Mouse (Mus musculus) heart, embryonic 11.5 days (tissue): ENCODE measurements around the gene Scpep1. TPM values are rescaled to one million over a fixed set of nuclear protein-coding genes. Genes with fewer than 3 reads are reported as not detected.
"Not testable (repeated sequence)": the region's sequence is repeated elsewhere in the genome, so short reads cannot be mapped to it uniquely, and the experiment has no call there.

ENCODE experiments used
- ATAC-seq: fragments of 200-750 bp; cut with Nextera tagmentation; replicated peaks from 2 replicates; pipeline ENCODE4 v1.8.0; 2017; ENCODE audit warnings: moderate library complexity; ENCODE audit not compliant: insufficient number of reproducible peaks, low FRiP score, low TSS enrichment
- H3K27ac ChIP-seq: fragments of 300-500 bp; sonication (generic); 2 replicates; pipeline ENCODE4 v1.5.1; 2014; ENCODE audit warnings: mild to moderate bottlenecking, low read depth, low read length
- H3K27me3 ChIP-seq: fragments of 300-500 bp; sonication (generic); 2 replicates; pipeline ENCODE4 v1.6.1; 2014; ENCODE audit warnings: mild to moderate bottlenecking, low read length, mixed read lengths; ENCODE audit not compliant: control insufficient read depth, insufficient read depth
- H3K36me3 ChIP-seq: fragments of 300-500 bp; sonication (generic); 2 replicates; pipeline ENCODE4 v1.6.1; 2014; ENCODE audit warnings: mild to moderate bottlenecking, low read length, moderate library complexity, mixed read lengths; ENCODE audit not compliant: control insufficient read depth, insufficient read depth
- H3K4me1 ChIP-seq: fragments of 300-500 bp; sonication (generic); 2 replicates; pipeline ENCODE4 v1.6.1; 2014; ENCODE audit warnings: low read length; ENCODE audit not compliant: control insufficient read depth, insufficient read depth
- H3K4me2 ChIP-seq: fragments of 300-500 bp; sonication (generic); 2 replicates; pipeline ENCODE4 v1.6.1; 2014; ENCODE audit warnings: mild to moderate bottlenecking, moderate library complexity
- H3K4me3 ChIP-seq: fragments of 300-500 bp; sonication (generic); 2 replicates; pipeline ENCODE4 v1.5.1; 2014; ENCODE audit warnings: low read depth, low read length
- H3K9ac ChIP-seq: fragments of 300-500 bp; sonication (generic); 2 replicates; pipeline ENCODE4 v1.6.1; 2014; ENCODE audit warnings: mild to moderate bottlenecking, low read depth, low read length, moderate library complexity
- H3K9me3 ChIP-seq: fragments of 300-500 bp; sonication (generic); replicated peaks from 2 replicates; pipeline ENCODE4 v1.6.1; 2016; ENCODE audit warnings: low read length; ENCODE audit not compliant: control insufficient read depth
- WGBS: fragments of 180-500 bp; shearing (Covaris S2); extraction: QIAGEN DNeasy Blood & Tissue Kit; methylation state at CpG from one replicate; pipeline ENCODE4 v1.1.7; 2014; ENCODE audit not compliant: insufficient replicate concordance; 5-methylcytosine and 5-hydroxymethylcytosine counted together
- polyA plus RNA-seq: library from polyadenylated mRNA; unstranded; fragments of >200 nt; fragmentation: Nextera tagmentation; extraction: Ambion mirVana; gene quantifications from 2 replicates; pipeline ENCODE4 v1.2.1, GENCODE M21; 2014

The Scpep1 gene
- polyA plus RNA-seq, 1 experiment from 2014 or later: 51.2 TPM

DNA sequence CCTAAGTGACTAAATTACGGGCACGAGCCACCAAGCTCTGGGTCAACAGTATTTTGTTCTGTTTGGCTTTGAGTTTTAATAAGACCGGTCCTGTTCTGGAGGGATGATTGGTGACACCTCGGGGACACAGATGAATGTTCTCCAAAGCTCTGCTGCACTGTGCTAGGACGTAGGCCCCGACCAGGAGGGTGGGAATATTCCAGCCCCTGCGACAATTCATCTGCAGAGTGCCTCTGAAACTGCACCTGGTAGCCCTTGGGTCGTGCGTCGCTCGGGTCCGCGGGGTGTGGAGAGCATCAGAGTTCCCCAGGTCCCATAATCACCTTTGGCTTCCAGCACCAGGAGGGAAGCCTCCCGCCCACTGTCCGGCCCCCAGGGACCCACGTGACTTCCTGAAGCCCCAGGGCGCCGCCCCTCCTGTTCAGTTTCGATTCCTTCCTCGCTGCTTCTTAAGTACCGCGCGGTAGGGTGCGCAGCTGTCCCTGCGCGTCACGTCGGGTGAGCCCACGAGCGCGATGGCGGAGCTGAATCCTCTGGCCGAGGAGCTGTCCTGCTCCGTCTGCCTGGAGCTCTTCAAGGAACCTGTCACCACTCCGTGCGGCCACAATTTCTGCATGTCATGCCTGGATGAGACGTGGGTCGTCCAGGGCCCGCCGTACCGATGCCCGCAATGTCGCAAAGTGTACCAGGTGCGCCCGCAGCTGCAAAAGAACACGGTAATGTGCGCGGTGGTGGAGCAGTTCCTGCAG, 43.9 kb upstream of the Scpep1 start, which contains the start of gene Trim25:
Trim25 (plus strand) TSS at position 403 of the 749 bp plus-strand sequence.
- 2% methylated on average over 48 of the region's 48 CpGs for WGBS
- no peaks in the 10 kb centered on the region for H3K36me3 ChIP-seq

DNA sequence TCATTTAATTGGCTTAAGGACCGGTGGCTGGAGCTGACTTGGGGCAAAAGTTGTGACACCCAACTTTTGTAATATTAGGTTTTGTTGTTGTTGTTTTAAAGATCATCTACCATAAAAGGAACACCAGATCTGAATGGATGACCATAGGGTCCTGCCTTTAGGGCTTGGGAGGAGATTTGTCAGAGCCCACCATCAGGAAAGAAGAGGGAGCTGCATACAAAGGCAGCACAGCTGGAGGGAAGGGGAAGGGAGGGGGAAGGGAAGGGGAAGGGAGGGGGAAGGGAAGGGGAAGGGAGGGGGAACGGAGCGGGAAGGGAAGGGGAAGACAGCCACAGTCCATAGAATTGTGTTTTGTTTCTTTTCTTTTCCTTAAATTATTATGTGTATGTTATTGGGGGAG, 43.1 kb upstream of the Scpep1 start:
- H3K9ac ChIP-seq: no peak overlapping the region
- no peak for ATAC-seq
- H3K27me3 ChIP-seq: no peaks in the 10 kb centered on the region
- 13% methylated on average over 3 of the region's 3 CpGs for WGBS
- H3K4me1 ChIP-seq: peaks cover 14% of the 10 kb centered on the region
- H3K9me3 ChIP-seq: no peaks in the 10 kb centered on the region
- H3K36me3 ChIP-seq: no peaks in the 10 kb centered on the region
- no peak overlapping the region for H3K27ac ChIP-seq
- no peak overlapping the region for H3K4me3 ChIP-seq
- H3K4me2 ChIP-seq: peak overlapping the region; percentile 88

More for the DNA sequence above, 43.9 kb upstream of the Scpep1 start, which contains the start of gene Trim25:
- Histone ChIP-seq H3K27ac (peak within 1 kb of the TSS; percentile 73), H3K9ac (peak within 1 kb of the TSS; percentile 84), H3K27me3 (no peaks in the 10 kb centered on the region), H3K4me2 (peak within 1 kb of the TSS; percentile 88), H3K9me3 (no peaks in the 10 kb centered on the region), H3K4me3 (peak within 1 kb of the TSS; percentile 82), H3K4me1 (peaks cover 15% of the 10 kb centered on the region)
- ATAC-seq: peak; percentile 89

DNA sequence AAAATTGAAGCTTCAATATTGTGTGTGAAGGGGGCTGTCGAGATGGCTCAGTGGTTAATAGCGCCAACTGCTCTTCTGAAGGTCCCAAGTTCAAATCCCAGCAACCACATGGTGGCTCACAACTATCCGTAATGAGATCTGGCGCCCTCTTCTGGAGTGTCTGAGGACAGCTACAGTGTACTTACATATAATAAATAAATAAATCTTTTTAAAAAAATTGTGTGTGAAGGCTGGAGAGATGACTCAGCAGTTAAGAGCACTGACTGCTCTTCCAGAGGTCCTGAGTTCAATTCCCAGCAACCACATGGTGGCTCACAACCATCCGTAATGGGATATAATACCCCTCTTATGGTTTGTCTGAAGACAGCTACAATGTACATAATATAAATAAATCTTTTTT, 42.1 kb upstream of the Scpep1 start:
- H3K27ac ChIP-seq, H3K4me1 ChIP-seq, H3K4me3 ChIP-seq, H3K9me3 ChIP-seq, H3K27me3 ChIP-seq, H3K4me2 ChIP-seq, ATAC-seq, H3K9ac ChIP-seq, H3K36me3 ChIP-seq: not testable (repeated sequence)
- 81% methylated on average over 5 of the region's 5 CpGs for WGBS

DNA sequence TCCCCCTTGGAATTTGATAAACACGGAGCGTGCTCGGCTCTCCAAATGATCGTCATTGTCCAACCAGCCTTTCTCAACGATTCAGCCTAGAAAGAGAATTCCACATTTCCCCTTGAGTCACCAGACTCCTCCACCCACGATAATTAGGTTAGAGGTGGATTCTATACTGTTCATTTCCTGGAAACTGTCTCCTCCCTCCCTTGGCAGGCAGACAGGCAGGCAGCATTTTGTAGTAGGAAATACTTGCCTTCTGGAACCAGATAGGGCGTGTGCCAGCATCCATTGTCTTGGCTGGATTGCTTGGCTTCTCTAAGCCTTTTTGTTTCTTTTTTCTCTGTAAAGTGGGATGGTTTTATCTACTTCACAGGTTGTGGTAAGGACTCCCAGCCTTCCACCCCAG, 41.2 kb upstream of the Scpep1 start:
- 66% methylated on average over 7 of the region's 7 CpGs for WGBS
- H3K4me2 ChIP-seq: no peak overlapping the region
- H3K4me1 ChIP-seq: peaks cover 9% of the 10 kb centered on the region
- H3K9ac ChIP-seq: no peak overlapping the region
- no peaks in the 10 kb centered on the region for H3K27me3 ChIP-seq
- no peaks in the 10 kb centered on the region for H3K9me3 ChIP-seq
- no peak for ATAC-seq
- no peak overlapping the region for H3K4me3 ChIP-seq
- H3K27ac ChIP-seq: peak overlapping the region; percentile 32; the same call in 1 of the 2 replicates
- no peaks in the 10 kb centered on the region for H3K36me3 ChIP-seq

DNA sequence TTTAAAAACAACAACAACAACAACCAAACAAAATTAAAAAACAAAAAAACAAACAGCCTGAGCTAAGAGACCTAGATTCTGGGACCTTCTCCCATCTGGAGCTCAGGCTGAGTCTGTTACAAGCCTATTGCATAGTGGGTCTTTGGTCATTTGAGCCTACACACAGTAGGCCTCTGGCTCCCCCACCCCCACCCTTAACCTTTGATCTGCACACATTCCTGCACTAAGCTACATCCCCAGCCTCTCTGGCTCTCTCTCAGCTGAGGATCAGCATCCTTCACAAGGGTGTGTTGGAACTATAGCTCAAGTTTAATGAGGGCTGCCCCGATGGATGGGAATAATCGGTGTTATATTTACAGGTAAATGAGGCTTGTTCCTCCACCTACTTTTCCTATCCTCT, 40.4 kb upstream of the Scpep1 start:
- Histone ChIP-seq H3K4me3 (no peak overlapping the region), H3K27me3 (no peaks in the 10 kb centered on the region), H3K4me1 (peaks cover 9% of the 10 kb centered on the region), H3K36me3 (no peaks in the 10 kb centered on the region), H3K9ac (no peak overlapping the region), H3K4me2 (no peak overlapping the region), H3K27ac (no peak overlapping the region; the same call in 1 of the 2 replicates), H3K9me3 (no peaks in the 10 kb centered on the region)
- 85% methylated on average over 2 of the region's 2 CpGs for WGBS
- ATAC-seq: no peak

DNA sequence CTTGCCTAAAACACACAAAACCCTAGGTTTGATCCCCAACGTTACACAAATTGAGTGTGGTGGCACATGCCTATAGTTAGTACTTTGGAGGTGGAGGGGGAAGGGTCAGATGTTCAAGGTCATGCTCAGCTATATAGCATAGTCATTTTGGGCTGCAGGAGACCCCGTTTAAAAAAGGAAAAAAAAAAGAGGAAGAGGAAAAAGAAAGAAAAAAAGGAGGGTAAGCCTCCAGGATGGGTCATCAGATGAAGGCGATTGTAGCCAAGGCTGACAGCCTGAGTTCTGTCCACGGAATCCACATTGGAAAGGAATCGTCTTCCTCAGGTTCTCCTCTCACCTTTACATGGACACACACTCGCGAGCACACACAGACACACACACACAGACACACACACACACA, 39.2 kb upstream of the Scpep1 start:
- Histone ChIP-seq H3K4me2 (no peak overlapping the region), H3K4me1 (peaks cover 4% of the 10 kb centered on the region; the same call in 1 of the 2 replicates), H3K27me3 (no peaks in the 10 kb centered on the region), H3K9me3 (no peaks in the 10 kb centered on the region), H3K27ac (no peak overlapping the region), H3K9ac (no peak overlapping the region), H3K36me3 (no peaks in the 10 kb centered on the region), H3K4me3 (no peak overlapping the region)
- 73% methylated on average over 7 of the region's 7 CpGs for WGBS
- no peak for ATAC-seq

DNA sequence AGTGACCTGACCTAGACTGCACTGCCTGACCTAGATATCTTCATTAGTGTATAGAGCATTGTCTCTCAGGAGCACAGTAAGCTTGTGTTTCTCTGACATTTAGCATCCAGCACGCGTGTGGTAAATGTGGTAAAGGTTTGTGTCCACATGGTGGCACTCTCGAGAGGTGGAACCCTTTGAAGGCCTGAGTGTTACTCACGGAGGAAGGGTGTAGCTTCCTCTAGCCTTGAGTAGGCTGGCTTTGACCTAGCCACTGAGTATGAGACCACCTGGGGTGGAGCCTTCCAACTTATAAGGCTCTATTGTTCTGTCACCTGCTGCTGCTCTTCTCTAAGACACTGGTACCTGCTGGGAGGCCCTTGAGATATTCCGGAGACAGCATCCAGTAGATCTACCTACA, 38.4 kb upstream of the Scpep1 start:
- H3K4me3 ChIP-seq: no peak overlapping the region
- H3K4me1 ChIP-seq: peaks cover 4% of the 10 kb centered on the region; the same call in 1 of the 2 replicates
- no peak overlapping the region for H3K9ac ChIP-seq
- WGBS: 18% methylated on average over 5 of the region's 5 CpGs
- H3K27me3 ChIP-seq: no peaks in the 10 kb centered on the region
- H3K27ac ChIP-seq: no peak overlapping the region
- H3K9me3 ChIP-seq: no peaks in the 10 kb centered on the region
- no peaks in the 10 kb centered on the region for H3K36me3 ChIP-seq
- H3K4me2 ChIP-seq: no peak overlapping the region
- no peak for ATAC-seq

DNA sequence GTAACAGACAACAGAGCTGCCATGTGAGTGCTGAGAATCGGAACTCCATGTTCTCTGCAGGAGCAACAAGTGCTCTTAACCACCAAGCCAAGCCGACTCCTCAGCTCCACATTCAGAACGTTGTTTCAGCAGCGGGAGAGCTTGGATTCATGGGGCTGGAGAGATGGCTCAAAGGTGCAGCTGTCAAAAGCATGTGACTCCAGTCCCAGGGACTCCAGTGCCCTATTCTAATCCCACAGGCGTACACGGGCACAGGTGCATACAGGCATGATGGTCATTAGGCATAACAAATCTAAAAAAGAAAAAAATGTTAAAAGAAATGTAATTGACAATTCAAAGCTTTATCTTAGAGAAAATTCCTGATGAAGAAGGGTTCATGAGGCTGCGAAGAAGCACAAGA, 37.9 kb upstream of the Scpep1 start:
- no peaks in the 10 kb centered on the region for H3K9me3 ChIP-seq
- H3K4me2 ChIP-seq: no peak overlapping the region
- no peaks in the 10 kb centered on the region for H3K27me3 ChIP-seq
- H3K4me1 ChIP-seq: peaks cover 4% of the 10 kb centered on the region; the same call in 1 of the 2 replicates
- H3K27ac ChIP-seq: no peak overlapping the region
- 39% methylated on average over 7 of the region's 7 CpGs for WGBS
- no peaks in the 10 kb centered on the region for H3K36me3 ChIP-seq
- no peak for ATAC-seq
- no peak overlapping the region for H3K4me3 ChIP-seq
- no peak overlapping the region for H3K9ac ChIP-seq

DNA sequence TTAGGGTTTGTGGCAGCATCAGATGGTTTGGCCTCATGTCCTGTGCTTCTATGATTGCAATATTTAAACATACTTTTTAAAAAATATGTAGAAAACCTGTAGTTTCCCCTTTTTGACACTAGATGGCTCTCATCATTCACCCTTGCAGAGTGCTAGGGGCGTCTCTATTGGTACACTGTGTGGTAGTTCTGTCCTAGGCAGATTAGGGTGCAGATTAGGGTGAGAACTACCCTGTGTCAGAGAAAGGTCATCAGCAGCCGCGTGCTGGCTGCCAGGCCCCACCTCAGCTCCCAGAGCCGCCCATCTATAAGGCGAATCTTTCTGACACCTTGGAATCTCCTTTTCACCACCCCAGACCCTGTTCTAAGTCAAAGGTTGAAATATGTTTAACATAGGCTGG, 34.3 kb upstream of the Scpep1 start:
- no peak overlapping the region for H3K4me3 ChIP-seq
- no peak for ATAC-seq
- H3K9ac ChIP-seq: no peak overlapping the region
- no peak overlapping the region for H3K4me2 ChIP-seq
- H3K9me3 ChIP-seq: no peaks in the 10 kb centered on the region
- WGBS: 58% methylated on average over 5 of the region's 5 CpGs
- H3K27me3 ChIP-seq: no peaks in the 10 kb centered on the region
- no peaks in the 10 kb centered on the region; the same call in 1 of the 2 replicates for H3K36me3 ChIP-seq
- H3K4me1 ChIP-seq: peaks cover 4% of the 10 kb centered on the region; the same call in 1 of the 2 replicates
- no peak overlapping the region for H3K27ac ChIP-seq
